Mouse (Mus musculus): Measurements from ENCODE around the gene Gm13289. TPM values are rescaled to one million over a fixed set of nuclear protein-coding genes. Genes with fewer than 3 reads are reported as not detected.

Gene Gm13289
- polyA plus RNA-seq, 1 experiment from 2014 or later: not detected

Other genes with a start within 250 kb of the Gm13289 start
- gene Ifna15, start 218.7 kb upstream of the Gm13289 start, polyA plus RNA-seq (2015; fragmentation: Nextera tagmentation; extraction: Ambion mirVana): not detected in 2 replicates
- not detected in 2 replicates for gene Ifna14, start 205.1 kb upstream of the Gm13289 start, polyA plus RNA-seq (2015; fragmentation: Nextera tagmentation; extraction: Ambion mirVana)
- gene Ifna9, start 184.5 kb upstream of the Gm13289 start, polyA plus RNA-seq (2015; fragmentation: Nextera tagmentation; extraction: Ambion mirVana): not detected in 2 replicates
- not detected in 2 replicates for gene Ifna12, start 173.5 kb upstream of the Gm13289 start, polyA plus RNA-seq (2015; fragmentation: Nextera tagmentation; extraction: Ambion mirVana)
- gene C87499, start 142.5 kb upstream of the Gm13289 start, polyA plus RNA-seq (2015; fragmentation: Nextera tagmentation; extraction: Ambion mirVana): not detected in 2 replicates
- gene Ifna13, start 132.5 kb upstream of the Gm13289 start, polyA plus RNA-seq (2015; fragmentation: Nextera tagmentation; extraction: Ambion mirVana): not detected in 2 replicates
- gene Ifna16, start 100.0 kb upstream of the Gm13289 start, polyA plus RNA-seq (2015; fragmentation: Nextera tagmentation; extraction: Ambion mirVana): not detected in 2 replicates
- not detected in 2 replicates for gene Ifna2, start 93.0 kb upstream of the Gm13289 start, polyA plus RNA-seq (2015; fragmentation: Nextera tagmentation; extraction: Ambion mirVana)
- gene Ifnab, start 85.6 kb upstream of the Gm13289 start, polyA plus RNA-seq (2015; fragmentation: Nextera tagmentation; extraction: Ambion mirVana): not detected in 2 replicates
- 1.2 and 1.8 TPM in 2 replicates for gene Gm26566, start 55.1 kb upstream of the Gm13289 start, polyA plus RNA-seq (2015; fragmentation: Nextera tagmentation; extraction: Ambion mirVana)
- gene Klhl9, start 54.5 kb upstream of the Gm13289 start, polyA plus RNA-seq (2015; fragmentation: Nextera tagmentation; extraction: Ambion mirVana): 100 and 103 TPM in 2 replicates
- gene Gm13271, start 22.1 kb upstream of the Gm13289 start, polyA plus RNA-seq (2015; fragmentation: Nextera tagmentation; extraction: Ambion mirVana): not detected in 2 replicates
- 0.16 TPM in 1 of 2 replicates, not detected in the other for gene Gm13283, start 16.8 kb upstream of the Gm13289 start, polyA plus RNA-seq (2015; fragmentation: Nextera tagmentation; extraction: Ambion mirVana)
- 0.25 TPM in 1 of 2 replicates, not detected in the other for gene Gm13290, start 3.1 kb upstream of the Gm13289 start, polyA plus RNA-seq (2015; fragmentation: Nextera tagmentation; extraction: Ambion mirVana)
- gene Gm13272, start 2.9 kb downstream of the Gm13289 start, polyA plus RNA-seq (2015; fragmentation: Nextera tagmentation; extraction: Ambion mirVana): not detected in 2 replicates
- gene Ifnz, start 5.2 kb downstream of the Gm13289 start, polyA plus RNA-seq (2015; fragmentation: Nextera tagmentation; extraction: Ambion mirVana): not detected in 2 replicates
- gene Gm13276, start 8.8 kb downstream of the Gm13289 start, polyA plus RNA-seq (2015; fragmentation: Nextera tagmentation; extraction: Ambion mirVana): not detected in 2 replicates
- gene Gm13277, start 11.7 kb downstream of the Gm13289 start, polyA plus RNA-seq (2015; fragmentation: Nextera tagmentation; extraction: Ambion mirVana): not detected in 2 replicates
- not detected in 2 replicates for gene Gm13278, start 14.6 kb downstream of the Gm13289 start, polyA plus RNA-seq (2015; fragmentation: Nextera tagmentation; extraction: Ambion mirVana)
- gene Gm13275, start 17.6 kb downstream of the Gm13289 start, polyA plus RNA-seq (2015; fragmentation: Nextera tagmentation; extraction: Ambion mirVana): not detected in 2 replicates
- not detected in 2 replicates for gene Gm13279, start 20.5 kb downstream of the Gm13289 start, polyA plus RNA-seq (2015; fragmentation: Nextera tagmentation; extraction: Ambion mirVana)
- gene Gm13285, start 22.7 kb downstream of the Gm13289 start, polyA plus RNA-seq (2015; fragmentation: Nextera tagmentation; extraction: Ambion mirVana): 0.13 TPM in 1 of 2 replicates, not detected in the other
- not detected in 2 replicates for gene Gm13287, start 26.3 kb downstream of the Gm13289 start, polyA plus RNA-seq (2015; fragmentation: Nextera tagmentation; extraction: Ambion mirVana)
- not detected in 2 replicates for gene Gm13288, start 28.6 kb downstream of the Gm13289 start, polyA plus RNA-seq (2015; fragmentation: Nextera tagmentation; extraction: Ambion mirVana)
- gene Ifna7, start 39.3 kb downstream of the Gm13289 start, polyA plus RNA-seq (2015; fragmentation: Nextera tagmentation; extraction: Ambion mirVana): not detected in 2 replicates
- gene Ifna11, start 43.0 kb downstream of the Gm13289 start, polyA plus RNA-seq (2015; fragmentation: Nextera tagmentation; extraction: Ambion mirVana): not detected in 2 replicates
- gene Ifna6, start 50.5 kb downstream of the Gm13289 start, polyA plus RNA-seq (2015; fragmentation: Nextera tagmentation; extraction: Ambion mirVana): not detected in 2 replicates
- not detected in 2 replicates for gene Ifna5, start 58.6 kb downstream of the Gm13289 start, polyA plus RNA-seq (2015; fragmentation: Nextera tagmentation; extraction: Ambion mirVana)
- not detected in 2 replicates for gene Ifna4, start 64.9 kb downstream of the Gm13289 start, polyA plus RNA-seq (2015; fragmentation: Nextera tagmentation; extraction: Ambion mirVana)
- not detected in 2 replicates for gene Ifna1, start 73.2 kb downstream of the Gm13289 start, polyA plus RNA-seq (2015; fragmentation: Nextera tagmentation; extraction: Ambion mirVana)
- gene Ifne, start 103.3 kb downstream of the Gm13289 start, polyA plus RNA-seq (2015; fragmentation: Nextera tagmentation; extraction: Ambion mirVana): not detected in 2 replicates